Mouse (Mus musculus) neutrophil, adult 65 days (primary cell): ENCODE data around the gene Serpinb9. TPM values are rescaled to one million over a fixed set of nuclear protein-coding genes. Genes with fewer than 3 reads are reported as not detected.

ENCODE experiments used
- total RNA-seq: library from RNA; stranded (reverse); gene quantifications from 2 replicates; pipeline ENCODE4 v1.2.4, GENCODE M21; 2023

Serpinb9 gene
- total RNA-seq = 0.23 and 0.25 TPM in 2 replicates

DNA sequence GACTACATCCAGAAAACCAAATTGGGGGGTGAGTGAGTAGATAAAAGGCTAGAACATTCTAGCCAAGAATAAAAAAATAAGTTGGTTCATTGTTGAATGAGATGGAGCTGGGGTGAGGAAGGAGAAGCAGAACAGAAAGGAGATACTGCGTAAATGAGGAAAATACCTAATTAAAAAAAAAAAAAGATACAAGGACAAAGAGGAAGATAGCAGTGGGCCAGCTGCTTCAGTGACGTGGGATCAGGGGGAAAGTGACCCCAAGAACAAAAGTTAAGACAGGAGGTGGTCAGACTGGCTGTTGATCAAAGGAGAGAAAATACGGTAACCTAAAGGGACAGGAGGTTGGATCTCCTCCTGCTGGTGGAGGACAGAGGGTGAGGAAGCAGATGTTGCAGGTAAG lies at the start of gene Serpinb9:
Serpinb9 (plus strand) TSS at position 301 of the 400 bp plus-strand sequence.

DNA sequence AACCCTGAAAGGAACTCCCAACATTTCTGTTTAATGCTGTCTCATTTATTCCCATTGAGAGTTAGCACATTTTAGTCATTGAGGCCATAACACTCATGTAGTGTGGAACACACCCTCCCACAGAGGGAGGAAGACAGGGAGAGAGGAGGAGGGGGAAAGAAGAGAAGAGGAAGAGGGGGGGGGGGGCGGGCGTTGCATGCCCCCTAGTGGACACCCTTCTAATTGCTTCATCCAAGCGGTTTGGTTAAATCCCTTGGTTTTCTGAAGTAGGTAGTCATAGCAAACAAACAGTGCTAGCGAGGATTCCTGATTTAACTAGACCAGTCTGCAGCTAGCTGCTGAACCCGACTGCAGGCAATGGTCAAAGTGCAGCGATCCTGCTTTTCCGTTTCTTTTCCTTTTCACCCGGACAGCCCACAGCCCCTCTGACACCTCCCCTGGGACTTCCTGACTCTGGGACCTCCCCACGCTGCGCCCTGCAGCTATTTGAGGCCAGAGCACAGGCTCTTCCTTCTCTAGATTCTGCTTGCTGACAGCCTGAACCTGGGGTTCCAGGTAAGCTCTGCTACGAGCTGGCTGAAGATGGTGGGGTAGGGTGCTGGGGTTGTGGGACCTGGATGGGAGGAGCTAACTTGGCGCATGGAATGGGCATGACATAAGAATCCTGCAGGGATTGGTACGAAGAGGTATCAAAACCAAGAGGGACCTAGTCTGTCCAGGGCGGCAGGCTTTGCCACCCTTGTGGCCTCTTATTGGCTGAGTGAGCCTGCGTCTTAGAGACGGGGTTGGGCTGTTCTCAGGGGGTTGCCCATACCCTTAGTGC lies 37.9 kb upstream of the Serpinb9 start, which contains the start of gene Serpinb6b:
Serpinb6b (plus strand) TSS at position 221 of the 823 bp plus-strand sequence.

DNA sequence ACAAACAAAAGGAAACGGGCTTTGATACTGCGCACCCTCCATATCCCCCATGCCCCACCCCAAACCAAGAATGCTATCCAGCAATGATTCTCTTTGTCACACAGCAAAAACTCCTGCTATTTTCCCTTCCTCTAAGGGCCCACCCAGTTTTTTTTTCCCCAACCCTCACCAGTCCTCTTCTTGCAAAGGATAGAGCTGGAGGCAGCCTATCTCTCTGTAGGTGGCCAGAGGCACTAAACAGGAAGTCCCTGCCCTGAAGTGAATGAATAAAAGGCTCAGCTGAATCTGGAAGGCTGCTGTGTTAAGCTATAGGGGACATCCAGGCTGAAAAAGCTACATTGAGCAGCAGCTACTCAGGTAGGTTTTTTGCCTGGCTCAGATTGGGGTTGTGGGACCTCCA lies 24.2 kb downstream of the Serpinb9 start, which contains the start of gene Serpinb9b:
Serpinb9b (plus strand) TSS at position 173 of the 400 bp plus-strand sequence.

Other genes starting within 250 kb of the Serpinb9 start
- gene Mylk4, start 219.3 kb upstream of the Serpinb9 start, total RNA-seq = not detected in 2 replicates
- gene Wrnip1, start 201.2 kb upstream of the Serpinb9 start, total RNA-seq = 8.7 and 9.3 TPM in 2 replicates
- gene D930007J09Rik, start 200.4 kb upstream of the Serpinb9 start, total RNA-seq = not detected in 2 replicates
- gene Serpinb1a, start 152.1 kb upstream of the Serpinb9 start, total RNA-seq = 322 and 334 TPM in 2 replicates
- not detected in 2 replicates for gene Serpinb1c, start 105.0 kb upstream of the Serpinb9 start, total RNA-seq
- gene Serpinb6b, start 38.0 kb upstream of the Serpinb9 start, total RNA-seq = not detected in 2 replicates
- not detected in 2 replicates for gene Serpinb9b, start 24.2 kb downstream of the Serpinb9 start, total RNA-seq
- not detected in 2 replicates for gene Serpinb1b, start 75.3 kb downstream of the Serpinb9 start, total RNA-seq
- gene Serpinb9c, start 156.5 kb downstream of the Serpinb9 start, total RNA-seq = not detected in 2 replicates
- gene Serpinb9d, start 189.7 kb downstream of the Serpinb9 start, total RNA-seq = not detected in 2 replicates
- gene Serpinb9e, start 246.4 kb downstream of the Serpinb9 start, total RNA-seq = not detected in 2 replicates